In genomic region chr7:97748527-97749206, GRCm38 (mm10) we compare ENCODE assay signal across 9 mouse cellular contexts. TPM values are rescaled to one million over a fixed set of nuclear protein-coding genes. Genes with fewer than 3 reads are reported as not detected.
DNase-seq lines count a peak whose midpoint lies in the region; ATAC-seq lines count a peak whose summit lies in the region.
"Had no signal": no experiment of that assay in that cellular context is flagged by ENCODE, and none has a peak within 500 bp of the region (broad histone marks: within the 10 kb centered on the region; RNA-seq: fewer than 3 reads in every experiment).

No protein-coding gene starts in this region.

- H3K27me3 ChIP-seq in heart, embryonic 16.5 days (ENCODE audit: control insufficient read depth, insufficient read depth, low read length): no peaks in the 10 kb centered on the region
- no peaks in the 10 kb centered on the region for H3K27me3 ChIP-seq in limb, embryonic 10.5 days (ENCODE audit: low read depth, poor library complexity, severe bottlenecking)
- H3K27me3 ChIP-seq in midbrain, embryonic 10.5 days (ENCODE audit: low read depth, poor library complexity, severe bottlenecking): 0 out of 2 replicates have a peak, but pooled peaks cover 5% of the 10 kb centered on the region
- H3K27me3 ChIP-seq: Patski had no signal

- peak overlapping the region; percentile 68 for H3K4me2 ChIP-seq in heart, embryonic 16.5 days (ENCODE audit: low read depth, low read length)

- peak overlapping the region; percentile 37 for H3K4me3 ChIP-seq in heart, embryonic 16.5 days (ENCODE audit: low read length)
- H3K4me3 ChIP-seq in limb, embryonic 10.5 days: no peak overlapping the region
- H3K4me3 ChIP-seq in midbrain, embryonic 10.5 days: peak overlapping the region; percentile 36

- peak; percentile 62 for ATAC-seq in common myeloid progenitor, adult 5-6 weeks (replicated peaks; ENCODE audit: low read depth, poor library complexity, severe bottlenecking)
- peak; percentile 33 for ATAC-seq in heart, embryonic 16.5 days (replicated peaks; ENCODE audit: extremely low read depth, insufficient read depth, low FRiP score)

- peaks cover 2% of the 10 kb centered on the region; the same call in 1 of the 2 replicates for H3K4me1 ChIP-seq in heart, embryonic 16.5 days (ENCODE audit: control insufficient read depth, insufficient read depth, low read length)
- H3K4me1 ChIP-seq in limb, embryonic 10.5 days: 0 out of 2 replicates have a peak, but pooled peaks cover 6% of the 10 kb centered on the region
- peaks cover 25% of the 10 kb centered on the region for H3K4me1 ChIP-seq in midbrain, embryonic 10.5 days

- H3K9me3 ChIP-seq in heart, embryonic 16.5 days (replicated peaks; ENCODE audit: control insufficient read depth, low read length): no peaks in the 10 kb centered on the region
- no peaks in the 10 kb centered on the region for H3K9me3 ChIP-seq in limb, embryonic 10.5 days (replicated peaks)
- H3K9me3 ChIP-seq in midbrain, embryonic 10.5 days (replicated peaks): no peaks in the 10 kb centered on the region

- peak; percentile 25 for DNase-seq in gastrocnemius, adult 18-20 months (ENCODE audit: low spot score)
- no peak for DNase-seq in gastrocnemius, adult 8-10 months (ENCODE audit: low spot score in 2 of 2)
- DNase-seq in limb, embryonic 10.5 days (ENCODE audit: low spot score): no peak
- peak; percentile 30 for DNase-seq in midbrain, embryonic 10.5 days (ENCODE audit: low spot score)
- DNase-seq in thymus, postnatal 4 days: peak; percentile 52
- DNase-seq in urinary bladder, adult 18-20 months (ENCODE audit: low spot score in 2 of 2): no peak

- H3K36me3 ChIP-seq in heart, embryonic 16.5 days (ENCODE audit: control insufficient read depth, insufficient read depth): no peaks in the 10 kb centered on the region
- H3K36me3 ChIP-seq in limb, embryonic 10.5 days: no peaks in the 10 kb centered on the region
- no peaks in the 10 kb centered on the region for H3K36me3 ChIP-seq in midbrain, embryonic 10.5 days

- peak overlapping the region; percentile 18; the same call in 1 of the 2 replicates for H3K9ac ChIP-seq in heart, embryonic 16.5 days (ENCODE audit: low read length)

- H3K27ac ChIP-seq in heart, embryonic 16.5 days (ENCODE audit: low read length): peak overlapping the region; percentile 61
- H3K27ac ChIP-seq in limb, embryonic 10.5 days: peak overlapping the region; percentile 77
- peak overlapping the region; percentile 77 for H3K27ac ChIP-seq in midbrain, embryonic 10.5 days (replicated peaks)

- WGBS in heart, embryonic 16.5 days: 52% methylated on average over 10 of the region's 10 CpGs
- 73% methylated on average over 10 of the region's 10 CpGs for WGBS in limb, embryonic 10.5 days
- 61% methylated on average over 10 of the region's 10 CpGs for WGBS in midbrain, embryonic 10.5 days

RNA-seq across cellular contexts. Expression of gene Aqp11, which starts 10.6 kb away (rescaled TPM):
- under 1 TPM; 0.38 to 0.59 TPM for total RNA-seq in gastrocnemius, adult 18-20 months (2021)
- total RNA-seq in gastrocnemius, adult 8-10 months (2022): 1 to 10 TPM in 1 of 4 experiments, under 1 TPM in 3; 0.58 to 1.1 (median 0.70) TPM
- 5.2 and 14.0 TPM in 2 replicates for total RNA-seq in common myeloid progenitor, adult 5-6 weeks (2017)
- 11.4 and 22.6 TPM in 2 replicates for polyA plus RNA-seq in heart, embryonic 16.5 days (2015; fragmentation: Nextera tagmentation; extraction: Ambion mirVana)
- polyA plus RNA-seq in limb, embryonic 10.5 days (2016; fragmentation: Nextera tagmentation; extraction: Ambion mirVana): 2.8 and 2.9 TPM in 2 replicates
- 5.3 and 5.7 TPM in 2 replicates for polyA plus RNA-seq in midbrain, embryonic 10.5 days (2016; fragmentation: Nextera tagmentation; extraction: Ambion mirVana)

RNA-seq across cellular contexts. Expression of gene Pak1, which starts 39.7 kb away (rescaled TPM):
- 10 to 100 TPM; 19.2 to 26.1 TPM for total RNA-seq in gastrocnemius, adult 18-20 months (2021)
- 10 to 100 TPM; 24.1 to 35.7 (median 29.4) TPM for total RNA-seq in gastrocnemius, adult 8-10 months (2022)
- 49.3 and 51.2 TPM in 2 replicates for total RNA-seq in common myeloid progenitor, adult 5-6 weeks (2017)
- polyA plus RNA-seq in heart, embryonic 16.5 days (2015; fragmentation: Nextera tagmentation; extraction: Ambion mirVana): 3.8 and 4.3 TPM in 2 replicates
- polyA plus RNA-seq in limb, embryonic 10.5 days (2016; fragmentation: Nextera tagmentation; extraction: Ambion mirVana): 26.5 and 29.8 TPM in 2 replicates
- polyA plus RNA-seq in midbrain, embryonic 10.5 days (2016; fragmentation: Nextera tagmentation; extraction: Ambion mirVana): 70.4 and 90.6 TPM in 2 replicates

RNA-seq across cellular contexts. Expression of gene Clns1a, which starts 52.2 kb away (rescaled TPM):
- total RNA-seq in gastrocnemius, adult 18-20 months (2021): 10 to 100 TPM; 28.2 to 30.6 TPM
- 10 to 100 TPM; 30.6 to 32.6 (median 31.4) TPM for total RNA-seq in gastrocnemius, adult 8-10 months (2022)
- 158 and 175 TPM in 2 replicates for total RNA-seq in common myeloid progenitor, adult 5-6 weeks (2017)
- 96.0 and 116 TPM in 2 replicates for polyA plus RNA-seq in heart, embryonic 16.5 days (2015; fragmentation: Nextera tagmentation; extraction: Ambion mirVana)
- polyA plus RNA-seq in limb, embryonic 10.5 days (2016; fragmentation: Nextera tagmentation; extraction: Ambion mirVana): 314 and 345 TPM in 2 replicates
- 262 and 299 TPM in 2 replicates for polyA plus RNA-seq in midbrain, embryonic 10.5 days (2016; fragmentation: Nextera tagmentation; extraction: Ambion mirVana)

Comparison
In these comparisons a context has a peak if more than half of its experiments do, and no peak if none do; other contexts are left out.
1. DNase-seq: peak in gastrocnemius, adult 18-20 months (single experiment), midbrain, embryonic 10.5 days (single experiment) and thymus, postnatal 4 days (single experiment); none in gastrocnemius, adult 8-10 months (0 of 2), limb, embryonic 10.5 days (single experiment) and urinary bladder, adult 18-20 months (0 of 2).
2. Peak in every context shown above with its lines, with median percentiles within 50 percentile points of each other: H3K27ac ChIP-seq.